Mouse (Mus musculus) monocyte, adult 2 months (primary cell): Measurements from ENCODE around the gene 1520401A03Rik.

Source experiments
- DNase-seq, 2 experiments: peaks; one replicate each; pipeline ENCODE4 v3.0.0; 2022; ENCODE audit warnings: low spot score in 2 of 2, low read depth in 1 of 2

Gene 1520401A03Rik

GRCm38 (mm10) chr17:23744076-23744475 is 21.5 kb upstream of the 1520401A03Rik start:
- no peak for DNase-seq

- DNase-seq = no peak
These were observed 20.4 kb upstream of the 1520401A03Rik start for GRCm38 (mm10) chr17:23742941-23743340.

GRCm38 (mm10) chr17:23742210-23742793 is 19.7 kb upstream of the 1520401A03Rik start:
- no peak for DNase-seq

GRCm38 (mm10) chr17:23741359-23742209 is 19.0 kb upstream of the 1520401A03Rik start:
- no peak for DNase-seq

- no peak for DNase-seq
These were observed 18.0 kb upstream of the 1520401A03Rik start, which contains the start of gene Paqr4 for GRCm38 (mm10) chr17:23740598-23741021. Gene Paqr4 (minus strand): TSS chr17:23740867.

GRCm38 (mm10) chr17:23740136-23740584 is 17.6 kb upstream of the 1520401A03Rik start:
- peak in 1 of 2 experiments; percentile 57 for DNase-seq

GRCm38 (mm10) chr17:23739202-23740135 is 16.9 kb upstream of the 1520401A03Rik start:
- no peak for DNase-seq

GRCm38 (mm10) chr17:23738836-23739201 is 16.2 kb upstream of the 1520401A03Rik start:
- DNase-seq = no peak

- DNase-seq = no peak
These were observed 15.2 kb upstream of the 1520401A03Rik start for GRCm38 (mm10) chr17:23737493-23738445.

GRCm38 (mm10) chr17:23734341-23734740 is 11.8 kb upstream of the 1520401A03Rik start:
- DNase-seq = no peak

- DNase-seq = no peak
These were observed 7.9 kb upstream of the 1520401A03Rik start for GRCm38 (mm10) chr17:23730441-23730840.

GRCm38 (mm10) chr17:23726758-23727142 is 4.2 kb upstream of the 1520401A03Rik start:
- peak in 1 of 2 experiments; percentile 59 for DNase-seq

GRCm38 (mm10) chr17:23725999-23726757 is 3.6 kb upstream of the 1520401A03Rik start, which contains the start of gene Pkmyt1:
Gene Pkmyt1 (plus strand): TSS chr17:23726336.
- peak; percentile 88 to 96 for DNase-seq

- no peak for DNase-seq
These were observed 2.9 kb upstream of the 1520401A03Rik start for GRCm38 (mm10) chr17:23725477-23725876.

GRCm38 (mm10) chr17:23721886-23722285 is 697 bp downstream of the 1520401A03Rik start:
- no peak for DNase-seq

- DNase-seq = no peak
These were observed 3.1 kb downstream of the 1520401A03Rik start for GRCm38 (mm10) chr17:23719455-23719854.

- no peak for DNase-seq
These were observed 5.6 kb downstream of the 1520401A03Rik start for GRCm38 (mm10) chr17:23717003-23717402.

- peak; percentile 22 to 49 for DNase-seq
These were observed 16.4 kb downstream of the 1520401A03Rik start for GRCm38 (mm10) chr17:23706212-23706611.

- no peak for DNase-seq
These were observed 17.0 kb downstream of the 1520401A03Rik start for GRCm38 (mm10) chr17:23705525-23706104.
